Mouse (Mus musculus) liver, embryonic 12.5 days (tissue): ENCODE data around the gene Rnls. TPM values are rescaled to one million over a fixed set of nuclear protein-coding genes. Genes with fewer than 3 reads are reported as not detected.

Experiments
- ATAC-seq: fragments of 200-750 bp; cut with Nextera tagmentation; 2 replicates; pipeline ENCODE4 v1.8.0; 2017; ENCODE audit warnings: moderate number of reproducible peaks, mild to moderate bottlenecking, moderate library complexity
- H3K27ac ChIP-seq: fragments of 300-500 bp; sonication (generic); 2 replicates; pipeline ENCODE4 v1.5.1; 2016; ENCODE audit warnings: mild to moderate bottlenecking
- H3K27me3 ChIP-seq: fragments of 300-500 bp; sonication (generic); replicated peaks from 2 replicates; pipeline ENCODE4 v1.6.1; 2016; ENCODE audit warnings: mild to moderate bottlenecking, moderate library complexity
- H3K36me3 ChIP-seq: fragments of 300-500 bp; sonication (generic); 2 replicates; pipeline ENCODE4 v1.6.1; 2016; ENCODE audit warnings: mild to moderate bottlenecking, moderate library complexity
- H3K4me1 ChIP-seq: fragments of 300-500 bp; sonication (generic); 2 replicates; pipeline ENCODE4 v1.6.1; 2016
- H3K4me2 ChIP-seq: fragments of 300-500 bp; sonication (generic); 2 replicates; pipeline ENCODE4 v1.6.1; 2016; ENCODE audit warnings: mild to moderate bottlenecking, moderate library complexity
- H3K4me3 ChIP-seq: fragments of 300-500 bp; sonication (generic); 2 replicates; pipeline ENCODE4 v1.5.1; 2016; ENCODE audit warnings: mild to moderate bottlenecking, moderate library complexity
- H3K9ac ChIP-seq: fragments of 300-500 bp; sonication (generic); 2 replicates; pipeline ENCODE4 v1.6.1; 2016; ENCODE audit warnings: mild to moderate bottlenecking, moderate library complexity
- H3K9me3 ChIP-seq: fragments of 300-500 bp; sonication (generic); replicated peaks from 2 replicates; pipeline ENCODE4 v1.6.1; 2016; ENCODE audit warnings: mild to moderate bottlenecking, moderate library complexity
- WGBS: fragments of 180-500 bp; shearing (Covaris S2); methylation state at CpG from one replicate; pipeline ENCODE4 v1.1.7; 2016; ENCODE audit not compliant: insufficient replicate concordance; 5-methylcytosine and 5-hydroxymethylcytosine counted together
- polyA plus RNA-seq: library from polyadenylated mRNA; unstranded; fragments of >200 nt; fragmentation: Nextera tagmentation; extraction: Ambion mirVana; gene quantifications from 2 replicates; pipeline ENCODE4 v1.2.1, GENCODE M21; 2016

Gene Rnls
- polyA plus RNA-seq, 1 experiment from 2014 or later: 1.4 TPM

DNA sequence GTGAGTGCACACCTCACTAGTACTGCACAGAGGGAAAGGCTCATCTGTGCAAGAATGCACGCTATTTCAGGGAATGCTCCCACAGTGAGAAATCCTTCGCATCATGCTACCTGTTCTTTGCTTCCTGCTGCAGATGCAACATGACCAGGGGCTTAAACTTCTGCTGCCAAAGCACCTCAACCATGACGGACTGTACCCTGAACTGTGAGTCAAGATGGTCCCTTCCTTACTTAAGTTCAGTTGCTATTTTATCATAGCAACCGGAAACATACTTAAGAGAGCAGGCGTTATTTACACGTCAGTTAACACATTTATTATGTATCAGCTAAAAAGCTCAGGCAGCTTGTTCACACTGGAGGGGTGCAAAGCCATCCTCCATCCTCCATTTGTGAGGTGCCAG is 222.2 kb downstream of the Rnls start:
- Histone ChIP-seq H3K27ac (no peak overlapping the region), H3K36me3 (no peaks in the 10 kb centered on the region), H3K27me3 (no peaks in the 10 kb centered on the region), H3K4me2 (no peak overlapping the region), H3K9me3 (no peaks in the 10 kb centered on the region), H3K4me3 (no peak overlapping the region), H3K4me1 (no peaks in the 10 kb centered on the region), H3K9ac (no peak overlapping the region)
- no peak for ATAC-seq
- 79% methylated on average over 6 of the region's 6 CpGs for WGBS

DNA sequence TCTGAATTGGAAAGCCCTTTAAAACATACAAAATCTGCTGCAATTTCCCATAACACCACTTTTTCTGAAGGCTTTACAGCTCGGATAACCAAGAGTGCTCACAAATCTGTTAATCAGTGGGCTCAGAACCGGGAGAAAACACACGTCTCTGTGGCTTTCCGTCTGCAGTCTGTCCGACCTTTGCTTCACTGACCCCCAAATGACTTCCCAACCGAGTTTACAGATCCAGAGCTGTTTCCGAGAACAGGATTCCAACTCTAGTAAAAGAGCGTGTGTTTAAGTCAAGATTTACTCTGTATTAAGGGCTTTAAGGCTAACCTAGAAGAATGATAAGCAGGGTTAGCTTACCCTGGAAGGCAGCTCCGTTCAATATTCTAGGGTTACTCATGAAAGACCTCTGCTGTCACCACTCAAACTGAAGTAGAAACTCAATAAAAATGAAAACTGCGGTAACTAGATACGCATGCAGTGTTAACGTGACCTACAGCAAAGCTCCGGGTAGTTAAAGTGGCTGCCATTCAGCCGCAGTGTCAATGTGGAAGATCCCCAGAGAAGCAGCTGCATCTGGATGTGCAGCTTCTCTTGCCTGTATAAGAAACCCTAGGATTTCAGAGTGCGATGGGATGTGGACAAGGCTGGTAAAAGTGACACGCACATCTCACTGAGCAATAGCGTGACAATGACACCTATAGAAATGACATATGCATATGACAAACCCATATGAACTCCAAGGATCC is 224.4 kb downstream of the Rnls start:
- ATAC-seq: no peak
- no peaks in the 10 kb centered on the region for H3K4me1 ChIP-seq
- H3K9me3 ChIP-seq: no peaks in the 10 kb centered on the region
- H3K4me3 ChIP-seq: no peak overlapping the region
- no peaks in the 10 kb centered on the region for H3K27me3 ChIP-seq
- no peak overlapping the region for H3K4me2 ChIP-seq
- H3K36me3 ChIP-seq: no peaks in the 10 kb centered on the region
- WGBS: 66% methylated on average over 17 of the region's 17 CpGs
- H3K9ac ChIP-seq: no peak overlapping the region
- no peak overlapping the region for H3K27ac ChIP-seq

DNA sequence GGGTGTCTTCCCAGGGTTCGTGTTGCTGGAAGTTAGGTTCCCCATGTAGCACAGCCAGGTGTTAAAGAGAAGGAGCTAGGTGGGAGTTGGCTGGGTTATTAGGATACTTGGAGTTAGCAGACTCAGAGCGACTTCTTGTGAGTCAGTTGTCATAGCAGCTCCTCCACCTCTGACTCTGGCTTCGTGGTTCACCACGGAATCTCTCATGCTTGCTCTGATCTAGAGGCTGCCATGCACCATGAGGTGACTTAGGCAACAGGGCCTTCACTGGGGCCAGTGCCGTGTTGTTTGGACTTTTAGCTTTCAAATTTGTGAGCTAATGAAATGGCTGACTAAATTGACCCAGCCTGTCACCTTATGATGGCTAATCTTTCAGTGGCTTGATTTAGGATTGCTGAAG is 227.3 kb downstream of the Rnls start:
- no peak overlapping the region for H3K9ac ChIP-seq
- ATAC-seq: no peak
- no peaks in the 10 kb centered on the region for H3K36me3 ChIP-seq
- H3K4me2 ChIP-seq: no peak overlapping the region
- H3K27me3 ChIP-seq: no peaks in the 10 kb centered on the region
- H3K4me1 ChIP-seq: no peaks in the 10 kb centered on the region
- no peak overlapping the region for H3K27ac ChIP-seq
- no peaks in the 10 kb centered on the region for H3K9me3 ChIP-seq
- H3K4me3 ChIP-seq: no peak overlapping the region
- WGBS: 53% methylated on average over 5 of the region's 5 CpGs

DNA sequence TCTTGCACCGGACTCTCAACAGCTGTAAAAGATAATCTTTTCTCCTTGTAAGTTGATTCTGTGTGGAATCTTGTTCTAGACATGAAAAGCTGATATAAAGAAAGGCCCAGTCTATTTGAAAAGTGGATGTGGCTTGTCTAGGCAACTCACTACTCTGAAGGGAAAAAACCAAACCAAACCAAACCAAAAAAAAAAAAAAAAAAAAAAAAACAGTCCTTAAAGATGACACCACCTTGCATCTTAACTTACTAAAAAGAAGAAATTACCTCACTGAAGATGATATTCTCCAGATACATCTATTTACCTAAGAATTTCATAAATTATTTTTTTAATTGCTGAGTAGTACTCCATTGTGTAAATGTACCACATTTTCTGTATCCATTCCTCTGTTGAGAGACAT is 230.2 kb downstream of the Rnls start:
- Histone ChIP-seq H3K36me3 (no peaks in the 10 kb centered on the region), H3K27ac (no peak overlapping the region), H3K4me2 (no peak overlapping the region), H3K27me3 (no peaks in the 10 kb centered on the region), H3K9ac (no peak overlapping the region), H3K4me3 (no peak overlapping the region), H3K9me3 (no peaks in the 10 kb centered on the region), H3K4me1 (no peaks in the 10 kb centered on the region)
- 59% methylated on average over 1 of the region's 1 CpGs for WGBS
- no peak for ATAC-seq

DNA sequence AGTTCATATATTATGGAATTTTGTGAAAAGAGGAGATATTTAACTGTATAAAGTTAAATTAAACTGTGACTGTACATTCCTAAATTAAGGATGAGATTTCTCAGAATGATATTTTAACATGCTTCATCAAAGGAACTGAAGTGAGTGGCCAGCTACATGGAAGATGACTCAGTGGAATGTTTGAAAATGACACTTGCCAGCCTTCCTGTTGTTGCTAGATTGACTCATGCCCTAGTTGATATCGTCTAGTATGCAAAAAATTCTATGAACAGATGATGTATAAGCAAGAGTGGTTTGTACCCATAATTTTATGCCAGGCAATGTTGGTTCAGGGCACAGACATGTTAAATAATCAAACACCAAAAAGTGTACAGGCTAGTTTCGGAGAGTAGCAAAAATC is 232.2 kb downstream of the Rnls start:
- ATAC-seq: no peak
- no peaks in the 10 kb centered on the region for H3K4me1 ChIP-seq
- no peak overlapping the region for H3K9ac ChIP-seq
- H3K27me3 ChIP-seq: no peaks in the 10 kb centered on the region
- H3K4me3 ChIP-seq: no peak overlapping the region
- H3K4me2 ChIP-seq: no peak overlapping the region
- WGBS: 58% methylated on average over 2 of the region's 2 CpGs
- no peak overlapping the region for H3K27ac ChIP-seq
- H3K36me3 ChIP-seq: no peaks in the 10 kb centered on the region
- no peaks in the 10 kb centered on the region for H3K9me3 ChIP-seq

- Histone ChIP-seq H3K4me3 (no peak overlapping the region), H3K4me1 (no peaks in the 10 kb centered on the region), H3K9me3 (no peaks in the 10 kb centered on the region), H3K27me3 (no peaks in the 10 kb centered on the region), H3K4me2 (no peak overlapping the region), H3K27ac (no peak overlapping the region), H3K9ac (no peak overlapping the region), H3K36me3 (no peaks in the 10 kb centered on the region)
- ATAC-seq: no peak
- 75% methylated on average over 1 of the region's 1 CpGs for WGBS
Measured at GRCm38 (mm10) chr19:33159192-33159591, 232.9 kb downstream of the Rnls start.

DNA sequence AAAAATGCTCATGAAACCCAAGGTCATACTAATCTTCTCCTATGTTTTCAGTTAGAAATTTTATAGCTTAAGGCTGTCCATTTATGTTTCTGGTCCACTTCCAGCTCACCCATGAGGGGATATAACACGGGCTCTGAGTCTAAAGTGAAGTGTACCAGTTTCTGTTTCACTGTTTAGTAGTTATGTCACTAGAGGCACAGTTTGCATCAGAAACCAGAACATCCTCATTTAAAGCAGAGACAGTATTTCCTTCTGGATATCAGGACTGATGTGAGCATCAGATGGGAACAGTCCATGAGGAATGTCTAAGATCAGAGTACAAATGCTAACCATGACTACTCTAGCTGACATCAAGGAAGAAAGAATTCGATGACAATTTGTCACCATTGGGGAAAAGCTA is 233.9 kb downstream of the Rnls start:
- Histone ChIP-seq H3K36me3 (no peaks in the 10 kb centered on the region), H3K4me3 (no peak overlapping the region), H3K4me2 (no peak overlapping the region), H3K9me3 (no peaks in the 10 kb centered on the region), H3K4me1 (no peaks in the 10 kb centered on the region), H3K9ac (no peak overlapping the region), H3K27me3 (no peaks in the 10 kb centered on the region), H3K27ac (no peak overlapping the region)
- 55% methylated on average over 2 of the region's 2 CpGs for WGBS
- no peak for ATAC-seq

- H3K9me3 ChIP-seq: no peaks in the 10 kb centered on the region
- H3K36me3 ChIP-seq: no peaks in the 10 kb centered on the region
- WGBS: 60% methylated on average over 3 of the region's 3 CpGs
- H3K4me1 ChIP-seq: no peaks in the 10 kb centered on the region
- H3K4me3 ChIP-seq: no peak overlapping the region
- H3K9ac ChIP-seq: no peak overlapping the region
- no peak overlapping the region for H3K4me2 ChIP-seq
- H3K27me3 ChIP-seq: no peaks in the 10 kb centered on the region
- ATAC-seq: no peak
- no peak overlapping the region for H3K27ac ChIP-seq
Measured at GRCm38 (mm10) chr19:33148411-33148810, 243.7 kb downstream of the Rnls start.

DNA sequence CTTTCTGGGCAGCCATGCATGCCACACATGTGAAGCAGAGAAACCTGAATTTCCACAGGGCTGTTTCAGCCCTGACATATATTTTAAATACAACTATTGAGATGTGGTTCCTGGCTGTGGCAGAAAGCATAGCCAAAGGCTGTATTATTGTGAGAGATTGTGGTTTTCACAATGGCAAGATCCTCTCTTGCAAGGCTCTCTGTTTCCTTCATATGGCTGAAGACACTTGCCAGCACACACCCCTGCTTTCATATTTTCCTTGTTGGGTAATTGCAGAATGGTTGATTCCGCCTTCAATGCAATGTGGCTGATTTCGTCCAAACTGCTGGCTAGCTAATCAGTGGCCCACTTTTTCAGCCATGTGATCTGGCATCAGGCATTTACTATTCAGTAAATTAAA is 248.9 kb downstream of the Rnls start:
- Histone ChIP-seq H3K9ac (no peak overlapping the region), H3K9me3 (no peaks in the 10 kb centered on the region), H3K4me1 (no peaks in the 10 kb centered on the region), H3K27ac (no peak overlapping the region), H3K4me2 (no peak overlapping the region), H3K36me3 (no peaks in the 10 kb centered on the region), H3K27me3 (no peaks in the 10 kb centered on the region), H3K4me3 (no peak overlapping the region)
- WGBS: 62% methylated on average over 2 of the region's 2 CpGs
- no peak for ATAC-seq

DNA sequence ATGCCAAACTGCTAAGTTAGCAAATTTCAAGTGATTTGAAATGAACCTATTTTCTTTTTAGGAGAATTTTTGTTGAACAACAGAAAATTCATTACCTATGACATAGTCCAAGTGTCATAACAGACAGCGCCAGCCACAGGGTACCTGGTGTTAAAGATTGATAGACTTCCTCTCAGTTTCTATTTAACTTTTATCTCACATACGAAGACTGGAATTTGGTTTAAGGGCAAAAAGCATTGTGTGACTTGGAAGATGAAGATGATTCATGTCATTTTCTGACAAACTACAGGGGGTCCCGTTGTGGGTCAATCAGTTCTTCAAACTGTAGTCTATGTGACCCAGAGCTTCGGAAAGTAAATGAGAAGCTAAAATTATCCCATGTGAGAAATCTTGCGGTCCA is 254.8 kb downstream of the Rnls start:
- H3K4me3 ChIP-seq: no peak overlapping the region
- H3K9ac ChIP-seq: no peak overlapping the region
- no peak for ATAC-seq
- no peaks in the 10 kb centered on the region for H3K4me1 ChIP-seq
- WGBS: 62% methylated on average over 5 of the region's 5 CpGs
- no peaks in the 10 kb centered on the region for H3K9me3 ChIP-seq
- no peaks in the 10 kb centered on the region for H3K27me3 ChIP-seq
- no peaks in the 10 kb centered on the region for H3K36me3 ChIP-seq
- no peak overlapping the region for H3K4me2 ChIP-seq
- H3K27ac ChIP-seq: no peak overlapping the region

- no peaks in the 10 kb centered on the region for H3K4me1 ChIP-seq
- H3K4me3 ChIP-seq: no peak overlapping the region
- no peak overlapping the region for H3K4me2 ChIP-seq
- H3K27ac ChIP-seq: no peak overlapping the region
- no peak overlapping the region for H3K9ac ChIP-seq
- H3K9me3 ChIP-seq: no peaks in the 10 kb centered on the region
- 69% methylated on average over 6 of the region's 6 CpGs for WGBS
- H3K36me3 ChIP-seq: no peaks in the 10 kb centered on the region
- ATAC-seq: no peak
- no peaks in the 10 kb centered on the region for H3K27me3 ChIP-seq
Measured at GRCm38 (mm10) chr19:33122611-33123226, 269.4 kb downstream of the Rnls start.

DNA sequence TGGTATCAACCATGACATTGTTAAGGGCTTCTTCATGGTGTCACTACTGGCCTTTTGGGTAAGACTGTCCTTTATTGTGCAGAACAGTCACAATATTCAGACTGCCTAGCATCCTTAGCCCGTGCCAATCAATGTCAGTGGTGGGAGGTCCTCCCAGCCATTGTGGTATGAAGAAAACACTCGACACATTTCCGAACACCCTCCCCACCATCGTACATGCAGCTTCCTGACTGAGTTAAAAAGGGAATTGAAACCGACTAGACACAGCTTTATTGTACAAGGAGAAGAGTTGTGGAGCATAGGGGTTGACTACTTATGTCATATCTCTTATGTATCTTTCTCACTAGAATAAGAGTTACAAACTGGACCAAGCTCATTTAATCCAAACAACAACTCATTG is 272.1 kb downstream of the Rnls start:
- WGBS: 37% methylated on average over 5 of the region's 5 CpGs
- H3K4me1 ChIP-seq: no peaks in the 10 kb centered on the region
- no peak for ATAC-seq

GRCm38 (mm10) chr19:33118898-33119297 is 273.2 kb downstream of the Rnls start:
- 52% methylated on average over 1 of the region's 1 CpGs for WGBS
- no peak overlapping the region for H3K9ac ChIP-seq
- H3K4me1 ChIP-seq: no peaks in the 10 kb centered on the region
- ATAC-seq: no peak
- no peaks in the 10 kb centered on the region for H3K36me3 ChIP-seq
- H3K27me3 ChIP-seq: no peaks in the 10 kb centered on the region
- H3K4me2 ChIP-seq: no peak overlapping the region
- no peaks in the 10 kb centered on the region for H3K9me3 ChIP-seq
- no peak overlapping the region for H3K4me3 ChIP-seq
- no peak overlapping the region for H3K27ac ChIP-seq

More for the DNA sequence above, 272.1 kb downstream of the Rnls start:
- Histone ChIP-seq H3K9me3 (no peaks in the 10 kb centered on the region), H3K27ac (no peak overlapping the region), H3K4me2 (no peak overlapping the region), H3K9ac (no peak overlapping the region), H3K4me3 (no peak overlapping the region), H3K36me3 (no peaks in the 10 kb centered on the region), H3K27me3 (no peaks in the 10 kb centered on the region)
